Mouse (Mus musculus) left cerebral cortex, postnatal 14 days (tissue): ENCODE data around the gene Zdhhc21. TPM values are rescaled to one million over a fixed set of nuclear protein-coding genes. Genes with fewer than 3 reads are reported as not detected.

ENCODE experiments used
- DNase-seq, 2 experiments: peaks; one replicate each; pipeline ENCODE4 v3.0.0; 2021 to 2022; ENCODE audit warnings: low spot score in 2 of 2, mixed read lengths in 1 of 2
- intact Hi-C: fragments of 180-260 bp; cut with DNase I; formaldehyde crosslinking; loops from one replicate; pipeline ENCODE4 v1.15.1; 2025
- long read RNA-seq, 2 experiments: library from polyadenylated mRNA; stranded (forward); transcript quantifications; one replicate each; pipeline ENCODE4 v2.0.0; 2021
- total RNA-seq, 2 experiments: library from RNA; stranded (reverse); gene quantifications; 2 replicates each; pipeline ENCODE4 v1.2.3; 2021

Zdhhc21 gene
- total RNA-seq = 10 to 100 TPM; 58.9 to 62.1 TPM
- long read RNA-seq, experiment 1, full-length matches to known transcripts = 8 of 16 reads
- long read RNA-seq, experiment 1, partial matches to known transcripts = 0 of 16 reads
- long read RNA-seq, experiment 1, other reads (novel, unspliced or antisense) = 8 of 16 reads
- long read RNA-seq, experiment 2, full-length matches to known transcripts = 8 of 15 reads
- long read RNA-seq, experiment 2, partial matches to known transcripts = 1 of 15 reads
- long read RNA-seq, experiment 2, other reads (novel, unspliced or antisense) = 6 of 15 reads

GRCm38 (mm10) chr4:82859131-82860125 lies at the start of gene Zdhhc21:
Zdhhc21 (minus strand) TSS chr4:82859958.
- intact Hi-C loops = loop anchor here (5.0 kb wide), 1 partner anchor 73 kb away; no protein-coding TSS in a partner anchor
- peak; percentile 64 to 78 for DNase-seq

GRCm38 (mm10) chr4:82895227-82895626 lies 35.5 kb upstream of the Zdhhc21 start:
- DNase-seq = no peak
- intact Hi-C loops = no loop called here

- intact Hi-C loops = no loop called here
- no peak for DNase-seq
Observed at GRCm38 (mm10) chr4:82892247-82892646, 32.5 kb upstream of the Zdhhc21 start.

- no peak for DNase-seq
- intact Hi-C loops = no loop called here
Observed at GRCm38 (mm10) chr4:82891566-82891965, 31.8 kb upstream of the Zdhhc21 start.

- intact Hi-C loops = no loop called here
- no peak for DNase-seq
Observed at GRCm38 (mm10) chr4:82891049-82891448, 31.3 kb upstream of the Zdhhc21 start.

GRCm38 (mm10) chr4:82890585-82890984 lies 30.8 kb upstream of the Zdhhc21 start:
- intact Hi-C loops = no loop called here
- DNase-seq = no peak

- intact Hi-C loops = no loop called here
- DNase-seq = no peak
Observed at GRCm38 (mm10) chr4:82886148-82886547, 26.4 kb upstream of the Zdhhc21 start.

- no peak for DNase-seq
- intact Hi-C loops = no loop called here
Observed at GRCm38 (mm10) chr4:82885535-82885913, 25.8 kb upstream of the Zdhhc21 start.

- DNase-seq = no peak
- intact Hi-C loops = no loop called here
Observed at GRCm38 (mm10) chr4:82884636-82885534, 25.1 kb upstream of the Zdhhc21 start, which contains the start of gene Cer1. Cer1 (minus strand) TSS chr4:82885148.

- intact Hi-C loops = no loop called here
- DNase-seq = no peak
Observed at GRCm38 (mm10) chr4:82882500-82882899, 22.7 kb upstream of the Zdhhc21 start.

GRCm38 (mm10) chr4:82881366-82881765 lies 21.6 kb upstream of the Zdhhc21 start:
- intact Hi-C loops = no loop called here

GRCm38 (mm10) chr4:82880243-82880642 lies 20.5 kb upstream of the Zdhhc21 start:
- intact Hi-C loops = no loop called here

More at GRCm38 (mm10) chr4:82881366-82881765, 21.6 kb upstream of the Zdhhc21 start:
- DNase-seq = no peak

GRCm38 (mm10) chr4:82879152-82879551 lies 19.4 kb upstream of the Zdhhc21 start:
- intact Hi-C loops = no loop called here
- DNase-seq = peak in 1 of 2 experiments; percentile 25

More at GRCm38 (mm10) chr4:82880243-82880642, 20.5 kb upstream of the Zdhhc21 start:
- DNase-seq = no peak

- intact Hi-C loops = no loop called here
- no peak for DNase-seq
Observed at GRCm38 (mm10) chr4:82876656-82877055, 16.9 kb upstream of the Zdhhc21 start.

- intact Hi-C loops = no loop called here
- DNase-seq = no peak
Observed at GRCm38 (mm10) chr4:82875532-82875931, 15.8 kb upstream of the Zdhhc21 start.

- intact Hi-C loops = no loop called here
- DNase-seq = no peak
Observed at GRCm38 (mm10) chr4:82874791-82875190, 15.0 kb upstream of the Zdhhc21 start.

- DNase-seq = no peak
- intact Hi-C loops = no loop called here
Observed at GRCm38 (mm10) chr4:82872548-82872947, 12.8 kb upstream of the Zdhhc21 start.

GRCm38 (mm10) chr4:82872121-82872520 lies 12.4 kb upstream of the Zdhhc21 start:
- DNase-seq = no peak
- intact Hi-C loops = no loop called here

GRCm38 (mm10) chr4:82870931-82871330 lies 11.2 kb upstream of the Zdhhc21 start:
- intact Hi-C loops = no loop called here

More at GRCm38 (mm10) chr4:82870931-82871330, 11.2 kb upstream of the Zdhhc21 start:
- DNase-seq = no peak
